ENCODE assay signal across 8 mouse cellular contexts in the genomic region with DNA sequence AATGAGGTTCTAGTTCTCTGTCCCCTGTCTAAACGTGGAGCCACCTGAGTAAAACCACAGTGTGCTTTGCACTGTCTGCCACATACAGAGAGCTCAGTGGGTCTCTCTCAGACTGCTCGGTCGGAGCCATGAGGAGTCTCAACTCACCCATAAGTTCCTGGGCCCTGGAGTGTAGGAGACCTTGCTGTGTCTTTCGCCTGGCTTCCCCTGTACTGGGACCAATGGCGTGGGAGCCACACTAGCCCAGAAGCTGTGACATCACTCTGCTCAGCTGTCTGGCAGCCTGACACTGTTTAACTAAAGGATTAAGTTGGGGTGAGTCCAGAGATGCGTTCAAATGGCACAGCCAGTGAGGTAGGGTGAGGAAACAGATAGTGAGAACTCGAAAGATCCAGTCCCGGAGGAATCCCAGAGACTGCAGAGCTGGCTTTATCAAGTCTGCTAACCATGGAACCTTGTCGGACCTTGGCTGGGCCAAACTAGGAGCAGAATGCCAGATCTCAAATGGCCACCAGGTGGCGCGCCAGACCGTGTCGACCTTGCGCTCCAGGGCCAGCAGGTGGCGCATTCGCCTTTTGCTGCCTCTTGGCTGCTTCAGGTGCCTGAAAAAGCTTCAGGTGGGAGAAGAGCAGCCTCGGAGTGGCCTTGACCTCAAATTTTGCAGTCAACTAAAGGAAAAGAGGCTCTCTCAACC. TPM values are rescaled to one million over a fixed set of nuclear protein-coding genes. Genes with fewer than 3 reads are reported as not detected.
DNase-seq lines count a peak whose midpoint lies in the region; ATAC-seq and TF ChIP-seq lines count a peak whose summit lies in the region.

No protein-coding gene starts in this region.

- H3K9ac ChIP-seq in embryonic facial prominence, embryonic 11.5 days (replicated peaks; ENCODE audit: low read length), result no peak overlapping the region
- H3K9ac ChIP-seq in heart, adult 2 months (ENCODE audit: low read depth, low read length), result no peak overlapping the region
- H3K9ac ChIP-seq in limb, embryonic 12.5 days (replicated peaks), result no peak overlapping the region

- no peak overlapping the region for H3K27ac ChIP-seq in embryonic facial prominence, embryonic 11.5 days (replicated peaks; ENCODE audit: low read depth, low read length)
- H3K27ac ChIP-seq in heart, adult 2 months, result no peak overlapping the region
- no peak overlapping the region for H3K27ac ChIP-seq in limb, embryonic 12.5 days

- intact Hi-C loops in heart, adult 2 months (cut with DNase I), result loop anchor here (1.0 to 5.0 kb wide), 2 partner anchors 77 to 148 kb away; no protein-coding TSS in a partner anchor

- H3K4me1 ChIP-seq in embryonic facial prominence, embryonic 11.5 days (ENCODE audit: control insufficient read depth, insufficient read depth, low read length), result no peaks in the 10 kb centered on the region
- no peaks in the 10 kb centered on the region for H3K4me1 ChIP-seq in heart, adult 2 months (ENCODE audit: control insufficient read depth, insufficient read depth, low read length)
- H3K4me1 ChIP-seq in limb, embryonic 12.5 days (replicated peaks), result no peaks in the 10 kb centered on the region

- 0 out of 2 replicates have a peak, but pooled peaks have one; percentile 56 for TF ChIP-seq EP300 in heart, adult 2 months (IDR thresholded peaks at IDR 0.05; ENCODE audit: insufficient read depth, low read depth, low read length)

- ATAC-seq in embryonic facial prominence, embryonic 11.5 days (replicated peaks; ENCODE audit: insufficient number of reproducible peaks, low FRiP score, low TSS enrichment, low read depth), result peak; percentile 51
- 0 out of 2 replicates have a peak, but pooled peaks have one; percentile 37 for ATAC-seq in limb, embryonic 12.5 days (ENCODE audit: insufficient number of reproducible peaks, insufficient read depth, low FRiP score, low TSS enrichment, low read depth)

- H3K79me2 ChIP-seq in heart, adult 2 months (replicated peaks; ENCODE audit: control insufficient read depth, insufficient read depth, low read length), result no peaks in the 10 kb centered on the region

- no peak for TF ChIP-seq CTCF in heart, adult 2 months (IDR thresholded peaks at IDR 0.05)

- H3K36me3 ChIP-seq in embryonic facial prominence, embryonic 11.5 days (replicated peaks; ENCODE audit: control insufficient read depth, insufficient read depth, low read depth, low read length), result no peaks in the 10 kb centered on the region
- no peaks in the 10 kb centered on the region for H3K36me3 ChIP-seq in heart, adult 2 months (ENCODE audit: control insufficient read depth, insufficient read depth, low read length)
- H3K36me3 ChIP-seq in limb, embryonic 12.5 days, result no peaks in the 10 kb centered on the region

- DNase-seq in 3134 (ENCODE audit: extremely low read depth, insufficient read length, low spot score), result peak; percentile 74
- DNase-seq in adrenal gland, postnatal 14 days, result peak; percentile 91
- peak; percentile 85 for DNase-seq in embryonic facial prominence, embryonic 11.5 days (ENCODE audit: low spot score)
- peak; percentile 80 to 91 for DNase-seq in heart, adult 2 months
- peak; percentile 88 for DNase-seq in kidney, adult 9 months
- DNase-seq in monocyte, adult 2 months (ENCODE audit: low read depth in 1 of 2, low spot score in 2 of 2), result peak; percentile 31 to 70
- peak; percentile 88 to 89 for DNase-seq in spleen, postnatal 10 days (ENCODE audit: low spot score in 2 of 2)

- no peak overlapping the region for H3K4me2 ChIP-seq in embryonic facial prominence, embryonic 11.5 days (ENCODE audit: low read depth, low read length)
- no peak overlapping the region for H3K4me2 ChIP-seq in limb, embryonic 12.5 days

- no peaks in the 10 kb centered on the region for H3K27me3 ChIP-seq in embryonic facial prominence, embryonic 11.5 days (ENCODE audit: control insufficient read depth, insufficient read depth, low read length)
- no peaks in the 10 kb centered on the region for H3K27me3 ChIP-seq in heart, adult 2 months (ENCODE audit: control insufficient read depth, insufficient read depth, low read length)
- H3K27me3 ChIP-seq in limb, embryonic 12.5 days, result peaks cover 16% of the 10 kb centered on the region; the same call in 1 of the 2 replicates

- no peaks in the 10 kb centered on the region for H3K9me3 ChIP-seq in embryonic facial prominence, embryonic 11.5 days (replicated peaks; ENCODE audit: control insufficient read depth, low read length)
- no peaks in the 10 kb centered on the region for H3K9me3 ChIP-seq in limb, embryonic 12.5 days

- TF ChIP-seq POLR2A in heart, adult 2 months (IDR thresholded peaks at IDR 0.05; ENCODE audit: insufficient read depth, low read depth, low read length), result no peak

- WGBS in embryonic facial prominence, embryonic 11.5 days, result 26% methylated on average over 17 of the region's 17 CpGs
- 17% methylated on average over 17 of the region's 17 CpGs for WGBS in heart, adult 2 months
- 23% methylated on average over 17 of the region's 17 CpGs for WGBS in limb, embryonic 12.5 days

- H3K4me3 ChIP-seq in embryonic facial prominence, embryonic 11.5 days (ENCODE audit: low read depth, low read length), result no peak overlapping the region
- no peak overlapping the region for H3K4me3 ChIP-seq in heart, adult 2 months
- H3K4me3 ChIP-seq in limb, embryonic 12.5 days (replicated peaks), result no peak overlapping the region

RNA-seq across cellular contexts. Expression of gene Kcnk18, which starts 20.3 kb away (rescaled TPM):
- total RNA-seq in adrenal gland, postnatal 14 days (2021), result not detected in 2 replicates
- polyA plus RNA-seq in embryonic facial prominence, embryonic 11.5 days (2014; fragmentation: Nextera tagmentation; extraction: Ambion mirVana), result not detected in 2 replicates
- not detected for total RNA-seq in heart, adult 2 months (2021)
- polyA plus RNA-seq in heart, adult 2 months (2012; rRNA removed), result not detected in 2 replicates
- not detected in 2 replicates for polyA plus RNA-seq in limb, embryonic 12.5 days (2016; fragmentation: Nextera tagmentation; extraction: Ambion mirVana)

RNA-seq across cellular contexts. Expression of gene Slc18a2, which starts 21.4 kb away (rescaled TPM):
- total RNA-seq in adrenal gland, postnatal 14 days (2021), result 15.6 and 22.0 TPM in 2 replicates
- 11.9 and 14.0 TPM in 2 replicates for polyA plus RNA-seq in embryonic facial prominence, embryonic 11.5 days (2014; fragmentation: Nextera tagmentation; extraction: Ambion mirVana)
- under 1 TPM; 0.80 to 0.94 TPM for total RNA-seq in heart, adult 2 months (2021)
- polyA plus RNA-seq in heart, adult 2 months (2012; rRNA removed), result 0.61 and 0.94 TPM in 2 replicates
- polyA plus RNA-seq in limb, embryonic 12.5 days (2016; fragmentation: Nextera tagmentation; extraction: Ambion mirVana), result 7.4 and 8.1 TPM in 2 replicates
